Mouse (Mus musculus) lung, postnatal 4 days (tissue): Measurements from ENCODE around the gene Pcp4.

Experiments
- DNase-seq, 2 experiments: peaks; one replicate each; pipeline ENCODE4 v3.0.0; 2021

The Pcp4 gene

DNA sequence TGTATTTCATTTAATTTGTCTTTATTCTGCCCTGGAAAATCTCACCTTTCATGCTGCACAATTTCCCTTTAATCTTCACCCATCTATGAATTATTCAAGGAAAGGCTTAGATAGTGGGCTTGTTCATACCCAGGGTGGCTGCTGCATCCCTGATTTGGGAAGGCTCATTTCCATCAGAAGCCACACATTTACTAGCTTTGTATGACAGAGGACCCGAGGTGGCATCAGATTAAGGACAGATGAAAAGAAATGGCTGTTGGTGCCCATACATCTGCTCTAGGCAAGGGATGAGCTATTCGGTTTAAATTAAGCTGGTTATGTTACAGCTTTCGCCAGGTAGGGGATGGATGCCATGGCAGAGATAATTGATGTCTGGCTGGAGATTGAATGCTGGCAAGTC, 24.1 kb downstream of the Pcp4 start:
- no peak for DNase-seq

DNA sequence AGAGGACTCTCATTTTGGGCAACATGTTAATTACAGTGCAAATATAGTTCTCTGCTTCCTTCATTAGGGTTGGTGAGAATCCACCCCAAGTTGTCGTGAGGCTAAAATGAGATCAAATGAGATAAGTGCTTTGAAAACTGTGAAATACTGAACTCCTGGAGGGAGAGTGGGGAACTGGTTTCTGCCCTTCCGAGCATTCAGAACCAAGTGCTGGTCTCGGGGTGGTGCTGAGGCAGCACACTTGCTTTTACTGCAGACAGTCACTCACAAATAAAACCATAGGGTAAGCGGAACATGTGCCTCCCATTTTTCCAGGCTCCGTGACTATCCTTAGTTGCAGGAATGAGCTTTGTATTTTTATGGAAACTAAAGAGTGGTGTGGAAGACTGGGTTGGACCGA, 26.7 kb downstream of the Pcp4 start:
- no peak for DNase-seq

DNA sequence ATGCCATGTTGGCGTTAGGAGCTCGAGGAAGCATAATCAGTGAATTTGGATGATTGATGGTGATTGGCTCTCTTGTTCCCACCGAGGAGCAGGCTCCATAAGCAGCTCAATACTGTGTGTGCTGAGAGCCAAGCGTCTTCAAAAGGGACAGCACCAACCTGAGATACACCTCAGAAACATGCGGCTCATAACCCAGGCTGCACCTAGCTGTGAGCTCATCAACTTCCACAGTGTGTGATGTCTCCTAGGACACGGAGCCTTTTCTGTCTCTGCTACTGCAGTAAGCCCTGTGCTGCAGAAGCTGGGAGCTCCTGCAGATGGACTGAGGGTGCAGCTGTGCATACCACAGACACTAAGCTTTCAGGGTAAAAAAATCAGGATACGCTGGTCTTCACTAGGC, 31.5 kb downstream of the Pcp4 start:
- DNase-seq: no peak

DNA sequence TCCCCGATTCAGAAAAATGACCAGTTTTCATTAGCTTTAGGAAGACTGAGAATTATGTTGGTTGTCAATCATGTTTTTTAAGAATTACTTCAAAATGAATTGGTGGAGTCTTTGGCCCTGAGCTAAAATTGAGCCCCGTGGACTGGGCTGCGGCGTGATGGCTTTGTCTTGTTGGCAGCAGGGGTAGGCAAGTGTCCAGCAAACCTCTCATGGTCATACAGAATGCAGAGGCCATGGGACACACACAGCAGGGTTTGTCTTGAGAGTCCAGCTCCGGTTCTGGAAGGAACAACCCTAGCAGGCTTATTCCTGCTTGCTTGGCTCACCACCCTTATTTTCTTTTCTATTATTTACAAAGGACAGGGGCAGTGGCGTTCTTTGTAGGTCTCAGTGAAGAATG, 33.8 kb downstream of the Pcp4 start:
- DNase-seq: no peak

DNA sequence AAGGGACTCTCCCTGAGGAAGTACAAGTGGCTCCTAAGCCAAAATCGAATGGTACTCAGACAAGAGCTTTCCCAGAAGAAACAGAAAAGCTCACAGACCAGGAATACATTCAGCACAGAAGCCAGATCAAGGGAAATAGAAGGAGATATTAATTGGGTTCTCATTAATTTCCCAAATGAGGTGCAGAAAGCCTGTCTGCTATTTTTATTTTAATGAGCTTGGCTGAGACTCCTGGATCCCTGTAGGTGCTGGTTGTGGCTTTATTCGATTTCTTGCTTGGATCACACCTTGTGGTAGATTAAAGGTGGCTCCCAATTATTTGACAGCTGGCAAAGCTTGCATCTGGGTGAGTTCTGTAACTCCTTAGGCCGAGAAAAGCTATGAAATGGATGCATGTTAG, 35.2 kb downstream of the Pcp4 start:
- DNase-seq: no peak

DNA sequence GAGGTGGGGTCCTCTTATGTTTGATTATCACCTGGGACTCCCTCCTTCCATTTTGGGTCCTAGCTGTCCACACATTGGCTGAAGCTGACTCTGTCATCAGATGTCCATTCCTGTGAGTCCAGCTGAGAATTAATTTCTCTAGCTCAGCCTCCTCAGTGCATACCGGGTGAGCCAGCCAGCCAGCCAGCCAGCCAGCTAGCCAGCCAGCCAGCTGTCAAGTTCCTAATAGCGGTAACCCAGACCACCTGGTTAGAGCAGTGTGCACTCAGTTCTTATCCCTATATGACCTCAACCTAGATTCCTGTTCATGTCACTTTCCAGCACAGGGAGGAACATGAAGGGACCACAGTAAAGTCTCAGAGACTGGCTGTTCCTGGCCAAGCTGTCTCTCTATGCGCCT, 47.1 kb downstream of the Pcp4 start:
- no peak for DNase-seq

DNA sequence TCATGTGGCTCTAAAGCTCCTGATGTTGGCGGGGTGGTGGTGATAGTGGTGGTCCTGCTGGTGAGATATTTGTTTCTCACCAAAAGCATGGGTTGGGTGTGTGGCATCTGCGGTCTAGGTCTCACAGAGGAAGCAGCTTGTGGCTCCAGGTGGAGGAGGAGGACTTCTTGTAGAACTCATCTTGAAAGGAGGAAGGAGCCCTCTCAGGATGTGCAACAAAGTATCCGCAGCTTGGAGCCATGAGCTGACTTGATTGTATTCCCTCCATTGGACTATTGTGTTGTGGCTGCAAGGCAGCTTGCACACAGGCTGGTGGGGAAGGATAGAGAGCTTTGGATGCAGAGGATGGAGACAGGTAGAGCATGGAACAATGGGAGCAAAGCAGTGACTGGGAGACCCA, 60.1 kb downstream of the Pcp4 start:
- no peak for DNase-seq

DNA sequence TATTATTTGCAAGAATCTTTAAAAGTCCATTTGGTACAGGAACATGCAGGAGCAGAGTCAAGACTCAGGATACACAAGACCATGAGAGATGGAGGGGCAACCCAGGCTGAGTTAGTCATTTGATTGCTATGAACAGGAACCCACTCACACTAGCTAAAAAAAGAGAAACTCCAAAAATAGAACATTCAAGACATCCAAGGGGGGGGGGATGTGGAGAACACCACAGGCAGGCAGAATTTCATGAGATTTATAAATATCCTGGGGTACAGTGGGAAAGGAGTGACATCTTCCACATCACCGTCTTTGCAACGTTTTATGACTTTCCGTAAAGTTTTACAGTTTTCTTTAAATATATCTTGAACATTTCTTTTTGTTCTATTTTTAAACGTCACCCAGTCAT, 61.1 kb downstream of the Pcp4 start:
- DNase-seq: no peak

DNA sequence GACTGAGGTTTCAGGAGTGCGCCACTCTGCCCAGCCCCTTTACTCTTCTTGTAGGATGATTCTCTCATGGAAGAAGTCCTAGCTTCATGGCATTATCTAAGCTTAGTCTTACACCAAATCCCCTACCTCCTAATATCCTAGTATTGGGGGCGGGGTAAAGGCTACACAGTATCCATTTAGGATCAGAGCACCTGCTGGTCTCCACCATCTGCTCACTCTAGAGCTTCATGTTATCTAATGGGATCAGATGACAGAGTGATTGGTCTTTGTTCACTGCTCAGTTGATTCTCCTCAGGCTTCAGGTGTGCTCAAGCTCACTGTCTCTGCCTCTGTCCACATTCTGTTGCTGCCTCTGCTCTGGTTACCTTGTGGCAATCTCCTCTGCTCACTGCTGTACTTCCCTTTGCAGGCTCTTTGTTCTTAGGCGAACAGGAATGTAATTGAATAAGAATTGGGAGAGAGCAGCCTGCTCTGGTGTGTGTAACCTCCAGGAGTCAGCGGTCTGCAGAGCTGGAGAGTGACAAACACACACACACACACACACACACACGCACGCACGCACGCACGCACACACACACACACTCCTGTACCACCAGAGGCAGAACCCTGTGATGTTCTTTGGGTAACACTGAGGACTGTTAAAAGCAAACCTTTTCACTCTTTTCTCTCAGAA, 62.6 kb downstream of the Pcp4 start:
- DNase-seq: no peak

DNA sequence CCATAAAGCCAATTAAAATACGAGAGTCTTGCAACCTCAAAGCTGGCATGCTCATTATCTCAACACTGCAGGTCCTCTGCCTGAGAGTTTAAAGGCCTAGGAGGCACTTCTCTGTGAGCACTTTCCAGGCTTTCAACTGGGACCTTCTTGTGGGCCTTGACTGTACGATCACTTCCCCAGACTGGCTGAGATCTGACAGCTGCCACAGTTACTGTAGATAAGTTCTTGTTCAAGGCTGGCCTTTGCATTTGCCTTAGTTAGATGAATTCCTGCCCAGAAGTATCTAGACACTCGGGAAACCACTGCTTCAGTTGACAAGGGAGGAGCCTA, 63.1 kb downstream of the Pcp4 start:
- no peak for DNase-seq

DNA sequence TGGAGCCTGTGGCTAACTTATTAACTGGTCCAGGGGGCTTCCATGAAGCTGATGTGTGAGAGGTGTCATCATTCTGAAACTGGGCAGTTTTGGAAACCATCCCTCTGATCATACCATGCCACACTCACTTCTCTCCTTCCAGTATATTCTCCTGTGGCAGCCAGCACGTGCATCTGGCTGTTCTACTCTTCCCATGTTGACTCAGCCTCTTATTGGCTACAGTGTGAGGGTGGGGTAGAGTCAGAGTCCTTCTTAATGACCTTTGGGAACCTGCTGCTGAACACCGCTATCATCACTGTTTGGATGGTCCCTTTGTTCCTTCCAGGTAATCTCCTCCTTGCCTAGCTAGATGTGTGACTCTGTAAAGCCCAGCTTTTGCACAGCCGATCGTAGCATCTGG, 63.6 kb downstream of the Pcp4 start:
- DNase-seq: no peak

DNA sequence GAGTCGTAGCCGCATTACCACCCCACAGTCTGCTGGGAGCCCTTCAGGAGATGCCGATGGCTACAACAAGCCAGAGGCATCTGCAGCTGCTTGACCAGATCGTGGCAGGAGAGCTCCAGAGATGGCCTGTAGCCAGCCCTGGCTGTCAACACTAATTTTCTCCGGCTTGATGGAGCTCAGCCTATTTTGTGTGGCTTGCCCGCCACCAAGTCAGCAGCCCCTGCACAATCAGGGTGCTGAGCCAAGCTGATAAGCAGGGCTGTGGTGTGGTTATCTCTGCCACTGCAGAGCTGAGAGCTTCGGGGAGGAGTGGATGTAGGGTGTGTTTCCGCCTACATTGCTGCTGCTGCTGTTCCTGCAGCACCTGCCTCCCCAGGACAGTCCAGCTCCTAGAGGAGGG, 66.3 kb downstream of the Pcp4 start:
- DNase-seq: peak in 1 of 2 experiments; percentile 25

DNA sequence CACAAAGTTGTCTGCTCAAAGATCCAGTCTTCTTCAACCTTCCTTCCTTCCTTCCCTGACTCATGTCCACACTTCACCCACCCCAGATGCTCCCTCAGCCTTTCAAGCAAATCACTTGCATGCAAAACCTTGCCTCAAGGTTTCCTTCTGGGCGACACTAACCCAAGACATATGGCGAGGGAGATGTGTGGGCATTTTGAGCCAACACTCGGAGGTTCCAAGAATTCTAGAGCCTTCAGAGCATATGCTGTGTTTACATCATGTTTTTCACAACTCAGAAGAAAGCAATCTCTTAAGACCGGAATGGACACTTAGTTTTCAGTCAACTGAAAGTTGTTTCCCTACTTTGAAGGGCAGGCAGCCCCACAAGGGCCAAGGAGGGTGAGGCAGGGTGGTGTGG, 67.9 kb downstream of the Pcp4 start:
- no peak for DNase-seq

DNA sequence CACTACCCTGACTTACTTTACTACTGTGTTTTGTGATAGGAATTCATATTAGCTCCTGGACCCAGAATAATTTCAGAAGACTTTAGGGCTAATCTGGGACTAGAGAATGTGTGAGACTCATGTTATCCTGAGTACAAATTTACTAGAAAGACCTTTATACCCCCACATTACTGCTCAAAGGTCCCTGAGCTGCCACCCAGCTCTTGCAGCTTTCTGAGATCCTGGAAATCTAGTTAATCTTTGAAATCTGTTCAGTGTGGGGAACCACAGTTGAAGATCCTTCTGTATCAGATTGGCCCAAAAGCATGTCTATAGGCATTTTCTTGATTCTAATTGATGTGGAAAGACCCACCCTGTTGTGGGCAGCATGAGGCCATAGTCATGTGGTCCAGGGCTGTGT, 69.0 kb downstream of the Pcp4 start:
- no peak for DNase-seq

DNA sequence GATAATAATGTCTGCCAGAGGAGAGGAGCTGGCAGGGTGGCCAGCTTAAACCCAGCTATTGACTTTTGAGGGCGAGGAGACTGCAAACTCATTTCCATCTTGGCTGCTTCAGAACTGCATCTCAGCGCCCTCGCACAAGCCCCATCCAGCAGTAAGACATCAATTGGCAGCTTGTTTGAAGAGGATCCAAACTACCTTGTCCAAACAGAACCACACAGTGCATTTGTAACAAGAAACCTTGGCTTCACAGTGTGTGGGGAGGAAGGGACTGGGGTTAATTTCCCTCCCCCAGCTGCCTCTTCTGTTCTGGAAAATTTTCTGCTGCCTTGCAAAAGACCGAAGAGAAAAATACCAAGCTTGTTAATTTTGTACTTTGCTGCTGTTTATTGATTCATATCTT, 71.7 kb downstream of the Pcp4 start:
- no peak for DNase-seq

DNA sequence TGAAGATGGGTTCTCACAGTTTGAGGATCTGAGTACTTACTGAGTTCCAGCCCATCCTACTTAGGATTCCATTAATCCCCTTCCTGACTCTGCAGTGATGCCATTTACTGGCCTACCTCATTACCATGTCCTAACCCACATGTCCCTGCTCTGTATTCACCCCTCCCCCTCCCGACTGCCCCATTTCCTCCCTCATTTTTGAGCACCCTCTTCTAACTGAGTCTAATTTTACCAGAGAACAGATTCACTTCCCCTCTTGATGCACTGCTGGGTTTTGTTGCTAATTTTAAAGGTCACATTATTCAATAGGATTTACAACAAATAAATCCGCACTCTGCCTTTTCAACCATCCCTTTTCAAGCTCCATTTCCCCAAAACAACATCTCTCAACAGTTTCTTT, 73.7 kb downstream of the Pcp4 start:
- peak in 1 of 2 experiments; percentile 16 for DNase-seq

DNA sequence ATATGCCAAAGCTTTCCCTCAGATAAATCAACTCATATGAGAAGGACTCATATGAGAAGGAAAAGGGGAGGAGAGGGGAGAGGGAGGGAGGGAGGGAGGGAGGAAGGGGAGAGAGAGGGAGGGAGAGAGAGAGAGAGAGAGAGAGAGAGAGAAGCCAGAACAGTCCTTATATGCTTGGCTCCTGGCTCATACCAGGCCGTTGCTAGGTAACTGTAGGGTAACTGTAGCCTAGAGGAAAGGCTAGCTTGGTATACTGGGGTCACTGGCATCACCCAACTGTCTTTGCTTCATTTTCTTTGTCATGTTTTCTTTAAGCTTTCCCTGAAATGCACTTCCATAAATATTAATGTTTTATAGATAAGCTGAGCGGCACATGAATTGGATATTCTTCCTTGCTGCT, 85.3 kb downstream of the Pcp4 start:
- DNase-seq: no peak

DNA sequence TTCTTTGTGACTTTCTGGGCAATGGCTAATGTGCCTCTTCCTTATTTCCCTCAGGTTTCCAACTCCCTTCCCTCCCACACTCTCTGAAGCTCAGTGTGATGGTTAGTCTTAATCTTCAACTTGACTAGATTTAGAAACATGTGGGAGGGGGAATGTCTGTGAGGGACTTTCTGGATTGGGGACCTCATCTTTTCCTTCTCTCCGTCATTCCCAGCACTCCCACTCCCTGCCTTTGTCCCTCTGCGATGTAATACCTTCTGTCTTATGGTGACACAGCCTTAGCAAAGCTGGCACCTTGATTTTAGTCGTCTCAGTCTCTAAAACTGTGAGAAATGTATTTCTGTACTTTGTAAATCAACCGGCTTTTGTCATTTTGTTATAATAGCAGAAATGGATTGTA, 88.0 kb downstream of the Pcp4 start:
- no peak for DNase-seq

DNA sequence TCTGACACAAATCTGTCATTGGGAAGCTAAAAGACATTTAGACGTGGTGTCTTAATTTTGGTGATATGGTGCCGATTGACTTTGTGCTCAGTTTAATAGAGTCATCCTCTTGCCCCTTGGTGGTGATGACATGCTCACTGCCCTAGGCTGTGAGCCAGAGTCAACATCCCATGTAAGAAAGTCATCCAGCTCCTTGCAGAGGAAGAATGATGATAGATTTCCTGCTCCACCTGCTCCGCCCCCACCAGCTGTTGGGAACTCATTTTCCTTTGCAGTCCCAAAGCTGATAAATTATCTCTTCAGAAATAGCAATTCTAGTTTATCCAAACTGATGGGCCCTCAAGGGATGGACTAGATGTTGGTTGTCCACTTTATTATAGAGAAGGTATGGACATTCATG, 89.2 kb downstream of the Pcp4 start:
- DNase-seq: no peak

DNA sequence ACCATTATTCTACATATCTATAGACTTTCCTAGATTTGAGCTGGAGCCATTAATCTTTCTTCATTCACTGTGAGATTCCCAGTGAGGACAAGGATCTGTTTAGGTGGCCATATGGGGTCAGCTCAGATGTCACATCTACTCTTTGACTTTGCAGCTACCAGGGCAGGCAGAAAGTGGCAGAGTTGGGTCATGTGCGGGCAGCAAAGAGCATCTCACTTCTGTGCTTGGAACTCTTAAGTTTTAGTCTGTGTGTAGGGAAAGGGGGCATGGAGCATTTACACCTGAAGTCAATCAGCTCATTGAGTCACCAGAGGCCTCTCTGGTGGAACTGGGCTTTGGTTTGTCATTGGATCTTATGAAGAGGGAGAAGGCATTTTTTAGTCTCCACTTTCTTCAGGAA, 90.9 kb downstream of the Pcp4 start:
- no peak for DNase-seq

DNA sequence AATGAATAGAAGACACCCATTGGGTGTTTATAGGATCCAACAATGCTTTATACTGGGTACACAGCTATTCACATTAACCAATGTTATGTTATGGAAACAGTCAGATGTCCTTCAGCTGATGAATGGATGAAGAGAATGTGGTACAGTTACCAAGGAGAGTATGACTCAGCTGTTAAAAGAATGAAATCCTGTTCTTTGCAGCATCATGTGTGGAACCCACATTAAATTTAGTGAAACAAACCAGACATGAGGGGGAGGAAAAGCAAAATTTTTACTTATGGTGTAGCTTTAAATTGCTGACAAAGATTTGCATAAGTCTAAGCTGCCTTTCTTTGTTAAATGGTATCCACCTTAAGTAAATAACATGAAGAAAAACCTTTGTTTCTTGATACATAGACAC, 92.4 kb downstream of the Pcp4 start:
- DNase-seq: no peak

DNA sequence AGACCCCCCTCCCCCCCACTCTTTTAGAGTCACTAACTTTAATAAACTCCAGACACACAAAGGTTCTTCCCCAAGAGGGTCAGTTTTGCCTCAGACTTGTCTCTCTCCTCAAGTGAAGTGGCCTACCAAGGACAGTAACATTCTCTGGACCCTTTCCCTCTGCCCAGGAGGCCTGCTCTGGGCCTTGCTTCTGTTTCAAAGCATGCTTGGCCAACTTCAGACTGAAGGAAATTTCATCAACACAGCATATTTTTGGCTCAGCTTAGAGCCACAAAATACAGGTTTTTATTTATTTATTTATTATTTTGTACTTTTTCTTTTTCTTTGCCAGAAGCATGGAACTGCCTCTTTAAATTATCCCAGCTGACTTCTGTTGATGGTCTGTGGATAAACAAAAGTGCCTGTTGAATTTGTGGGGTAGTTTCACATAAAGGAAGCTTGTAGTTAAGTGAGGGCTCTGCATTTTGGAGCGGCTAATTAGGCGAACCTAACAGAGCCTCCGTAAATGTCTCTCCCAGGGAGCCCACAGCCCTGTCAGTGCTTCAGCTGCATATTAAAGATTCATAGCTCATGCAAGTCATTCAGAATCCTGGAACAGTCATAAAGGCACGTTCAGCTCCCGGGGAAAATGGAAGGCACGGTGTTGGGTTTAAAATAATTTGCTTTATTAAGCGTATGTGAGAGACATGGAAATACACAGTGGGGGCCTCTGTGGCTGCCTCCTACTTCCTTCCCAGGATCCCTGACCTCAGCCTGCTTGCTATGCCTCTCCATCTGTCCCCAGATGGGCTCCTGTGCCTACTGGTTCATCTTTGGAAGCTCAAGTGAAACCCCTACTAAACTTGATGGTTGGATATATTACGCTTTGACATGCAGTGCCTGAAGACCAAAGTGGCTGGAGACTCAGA, 96.2 kb downstream of the Pcp4 start:
- no peak for DNase-seq

DNA sequence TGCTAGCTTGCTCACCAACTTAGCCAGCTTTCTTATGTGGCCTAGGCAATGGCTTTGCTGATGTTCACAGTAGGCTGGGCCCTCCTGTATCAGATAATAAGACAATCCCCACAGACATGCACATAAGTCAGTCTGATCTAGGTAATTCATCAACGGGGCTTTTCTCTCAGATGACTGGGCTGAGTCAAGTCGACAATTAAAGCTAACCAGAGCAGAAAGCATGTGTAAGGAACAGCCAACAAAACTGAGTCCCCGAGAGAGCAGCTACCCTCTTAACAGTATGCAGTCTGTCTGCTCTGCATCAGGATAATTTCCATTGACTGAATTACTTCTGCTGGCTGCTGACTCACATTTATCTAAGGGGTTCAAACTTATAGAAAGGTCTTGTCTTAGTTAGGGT, 100.0 kb downstream of the Pcp4 start:
- DNase-seq: no peak
